Mouse (Mus musculus) ES-Bruce4 (cell line): ENCODE data around the gene Slc4a5.

Experiments
- CTCF ChIP-seq: IDR thresholded peaks from one replicate; pipeline ENCODE4 v1.8.1; 2011; ENCODE audit warnings: low read depth, low read length
- EP300 ChIP-seq: IDR thresholded peaks from 2 replicates; pipeline ENCODE4 v1.6.1; 2011; ENCODE audit warnings: low read depth, low read length; ENCODE audit not compliant: insufficient read depth
- POLR2A ChIP-seq: IDR thresholded peaks from one replicate; pipeline ENCODE4 v1.8.1; 2011; ENCODE audit warnings: low read length; ENCODE audit not compliant: insufficient read depth

DNA sequence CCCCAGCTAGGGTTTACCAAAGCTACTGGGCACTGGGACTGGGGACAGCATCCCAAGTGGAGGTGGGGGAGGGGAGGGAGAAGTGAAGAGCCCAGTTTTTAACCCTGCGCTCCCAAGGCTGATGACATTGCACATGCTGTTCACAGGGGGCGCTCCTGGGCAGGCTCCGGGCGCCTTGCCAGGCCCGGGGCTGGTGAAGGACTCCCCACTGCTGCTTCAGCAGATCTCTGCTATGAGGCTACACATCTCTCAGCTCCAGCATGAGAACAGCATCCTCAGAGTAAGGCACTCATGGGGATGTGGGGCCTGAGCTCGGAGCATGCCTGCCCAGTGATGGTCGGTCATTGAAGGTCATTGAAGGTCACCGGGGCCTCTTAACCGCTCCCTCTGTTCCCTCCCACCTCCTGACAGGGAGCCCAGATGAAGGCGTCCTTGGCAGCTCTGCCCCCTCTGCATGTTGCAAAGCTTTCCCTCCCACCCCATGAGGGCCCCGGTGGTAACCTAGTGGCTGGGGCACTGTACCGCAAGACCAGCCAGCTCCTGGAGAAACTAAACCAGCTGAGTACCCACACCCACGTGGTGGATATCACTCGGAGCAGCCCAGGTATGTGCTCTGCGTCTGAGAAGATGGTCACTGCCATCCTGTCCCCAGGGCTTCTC, 22.2 kb upstream of the Slc4a5 start:
- TF ChIP-seq CTCF (peak; percentile 50), POLR2A (no peak), EP300 (no peak)
